ENCODE assay signal across 22 mouse cellular contexts in the genomic region with DNA sequence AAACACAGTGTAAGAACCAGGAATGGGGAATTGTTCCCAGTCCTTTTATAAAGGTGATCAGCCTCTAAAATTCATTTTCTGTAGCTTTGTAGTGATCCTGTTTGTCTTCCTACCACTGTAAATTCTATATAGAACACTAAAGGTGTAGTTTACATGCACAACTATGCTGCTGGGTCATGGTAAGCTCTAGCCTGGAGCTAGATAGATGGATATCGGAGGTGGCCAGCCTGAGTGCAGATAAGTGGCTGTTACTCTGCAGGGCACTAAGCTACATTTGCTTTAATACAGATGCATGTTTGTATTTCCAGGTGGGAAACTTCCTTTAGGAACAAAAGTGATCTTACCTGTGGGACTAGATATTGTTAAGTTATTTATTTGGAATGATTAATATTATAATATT. TPM values are rescaled to one million over a fixed set of nuclear protein-coding genes. Genes with fewer than 3 reads are reported as not detected.
"Had no signal": no experiment of that assay in that cellular context is flagged by ENCODE, and none has a peak within 500 bp of the region (broad histone marks: within the 10 kb centered on the region; RNA-seq: fewer than 3 reads in every experiment).

No protein-coding gene starts in this region.

- H3K4me1 ChIP-seq: lung, embryonic 15.5 days; midbrain, embryonic 10.5 days; midbrain, embryonic 12.5 days; neural tube, embryonic 13.5 days; neural tube, embryonic 15.5 days had no signal

- H3K27me3 ChIP-seq: lung, embryonic 15.5 days; megakaryocyte, embryonic 14.5 days; midbrain, embryonic 12.5 days; neural tube, embryonic 13.5 days; neural tube, embryonic 15.5 days had no signal

- H3K4me3 ChIP-seq: lung, embryonic 15.5 days; megakaryocyte, embryonic 14.5 days; midbrain, embryonic 10.5 days; midbrain, embryonic 12.5 days; myocyte; neural tube, embryonic 13.5 days; neural tube, embryonic 15.5 days had no signal

- H3K9ac ChIP-seq: lung, embryonic 15.5 days; midbrain, embryonic 12.5 days; neural tube, embryonic 13.5 days; neural tube, embryonic 15.5 days had no signal

- ATAC-seq: lung, postnatal 0 days; midbrain, embryonic 16.5 days had no signal

- H3K4me2 ChIP-seq: lung, embryonic 15.5 days; midbrain, embryonic 12.5 days; neural tube, embryonic 13.5 days; neural tube, embryonic 15.5 days had no signal

- H3K36me3 ChIP-seq: lung, embryonic 15.5 days had no signal

- DNase-seq: lung, adult 2 months; lung, postnatal 14 days; lung, postnatal 36 days; midbrain, embryonic 14.5 days; retina, postnatal 1 day; right cerebral cortex, adult 18-20 months; right cerebral cortex, postnatal 25 days; right cerebral cortex, postnatal 4 days; spleen, adult 18-20 months; thymus, adult 18-20 months; thymus, postnatal 14 days; thymus, postnatal 36 days had no signal

- H3K9me3 ChIP-seq: lung, embryonic 15.5 days; megakaryocyte, embryonic 14.5 days; midbrain, embryonic 10.5 days; midbrain, embryonic 12.5 days; neural tube, embryonic 13.5 days; neural tube, embryonic 15.5 days had no signal

- H3K27ac ChIP-seq: lung, embryonic 15.5 days; macrophage; midbrain, embryonic 10.5 days; midbrain, embryonic 12.5 days; neural tube, embryonic 13.5 days; neural tube, embryonic 15.5 days had no signal

RNA-seq across cellular contexts. Expression of a gene that starts 51.9 kb away (rescaled TPM):
- polyA plus RNA-seq: myocyte had no signal
